Mouse (Mus musculus) hematopoietic stem cell, adult 5-6 weeks (primary cell): Measurements from ENCODE around the gene Cdyl. TPM values are rescaled to one million over a fixed set of nuclear protein-coding genes. Genes with fewer than 3 reads are reported as not detected.
"Not testable (repeated sequence)": the region's sequence is repeated elsewhere in the genome, so short reads cannot be mapped to it uniquely, and the experiment has no call there.

Source experiments
- ATAC-seq, 2 experiments: fragments of 125-278 bp in 1 of 2; replicated peaks in 1 of 2; 2 replicates each; pipeline ENCODE4 v1.8.0; 2016 to 2017; ENCODE audit warnings: inconsistent platforms in 2 of 2, mild to moderate bottlenecking in 2 of 2, moderate number of reproducible peaks in 2 of 2, low read depth in 1 of 2, moderate TSS enrichment in 1 of 2; ENCODE audit not compliant: low FRiP score in 2 of 2, poor library complexity in 2 of 2, severe bottlenecking in 2 of 2, insufficient read depth in 1 of 2, low TSS enrichment in 1 of 2
- total RNA-seq: library from RNA; stranded (forward); fragments of 172-1452, 232-1000 nt; gene quantifications from 2 replicates; pipeline ENCODE4 v1.2.3, GENCODE M21; 2017

The Cdyl gene
- total RNA-seq, 1 experiment from 2014 or later, result 14.4 TPM

- no peak for ATAC-seq
Observed at GRCm38 (mm10) chr13:35807940-35808339, 148.3 kb downstream of the Cdyl start.

GRCm38 (mm10) chr13:35809252-35810159 lies 149.9 kb downstream of the Cdyl start:
- no peak for ATAC-seq

GRCm38 (mm10) chr13:35810160-35810537 lies 150.5 kb downstream of the Cdyl start:
- ATAC-seq, result no peak

- no peak for ATAC-seq
Observed at GRCm38 (mm10) chr13:35811361-35812190, 151.9 kb downstream of the Cdyl start.

GRCm38 (mm10) chr13:35812191-35812440 lies 152.5 kb downstream of the Cdyl start:
- no peak for ATAC-seq

- no peak for ATAC-seq
Observed at GRCm38 (mm10) chr13:35813348-35814127, 153.9 kb downstream of the Cdyl start.

GRCm38 (mm10) chr13:35815205-35815726 lies 155.6 kb downstream of the Cdyl start:
- no peak for ATAC-seq

GRCm38 (mm10) chr13:35815782-35816368 lies 156.2 kb downstream of the Cdyl start:
- no peak for ATAC-seq

GRCm38 (mm10) chr13:35817626-35818025 lies 158.0 kb downstream of the Cdyl start:
- no peak for ATAC-seq

- ATAC-seq, result no peak
Observed at GRCm38 (mm10) chr13:35818060-35818459, 158.4 kb downstream of the Cdyl start.

- peak; percentile 62 to 66 for ATAC-seq
Observed at GRCm38 (mm10) chr13:35821821-35822454, 162.3 kb downstream of the Cdyl start.

GRCm38 (mm10) chr13:35822795-35823194 lies 163.2 kb downstream of the Cdyl start:
- ATAC-seq, result no peak

- no peak for ATAC-seq
Observed at GRCm38 (mm10) chr13:35825639-35826038, 166.0 kb downstream of the Cdyl start.

- no peak for ATAC-seq
Observed at GRCm38 (mm10) chr13:35832676-35833075, 173.0 kb downstream of the Cdyl start.

- ATAC-seq, result no peak
Observed at GRCm38 (mm10) chr13:35833941-35834340, 174.3 kb downstream of the Cdyl start.

- no peak for ATAC-seq
Observed at GRCm38 (mm10) chr13:35835669-35836068, 176.0 kb downstream of the Cdyl start.

GRCm38 (mm10) chr13:35836501-35836900 lies 176.9 kb downstream of the Cdyl start:
- ATAC-seq, result not testable (repeated sequence)
